Mouse (Mus musculus) midbrain, embryonic 12.5 days (tissue): ENCODE measurements around the gene Igsf8. TPM values are rescaled to one million over a fixed set of nuclear protein-coding genes. Genes with fewer than 3 reads are reported as not detected.
A peak's percentile ranks its signal among the peaks of the same experiment; 100 is the strongest.

Source experiments
- ATAC-seq: fragments of 200-750 bp; cut with Nextera tagmentation; 2 replicates; pipeline ENCODE4 v1.8.0; 2017; ENCODE audit warnings: low read depth, moderate TSS enrichment, moderate library complexity; ENCODE audit not compliant: low FRiP score
- H3K27ac ChIP-seq: fragments of 300-500 bp; sonication (generic); replicated peaks from 2 replicates; pipeline ENCODE4 v1.5.1; 2016; ENCODE audit warnings: mild to moderate bottlenecking
- H3K27me3 ChIP-seq: fragments of 300-500 bp; sonication (generic); 2 replicates; pipeline ENCODE4 v1.6.1; 2016; ENCODE audit warnings: mild to moderate bottlenecking
- H3K36me3 ChIP-seq: fragments of 300-500 bp; sonication (generic); 2 replicates; pipeline ENCODE4 v1.6.1; 2016
- H3K4me1 ChIP-seq: fragments of 300-500 bp; sonication (generic); 2 replicates; pipeline ENCODE4 v1.6.1; 2016
- H3K4me2 ChIP-seq: fragments of 300-500 bp; sonication (generic); replicated peaks from 2 replicates; pipeline ENCODE4 v1.6.1; 2016; ENCODE audit warnings: mild to moderate bottlenecking, moderate library complexity
- H3K4me3 ChIP-seq: fragments of 300-500 bp; sonication (generic); 2 replicates; pipeline ENCODE4 v1.5.1; 2016; ENCODE audit warnings: mild to moderate bottlenecking
- H3K9ac ChIP-seq: fragments of 300-500 bp; sonication (generic); replicated peaks from 2 replicates; pipeline ENCODE4 v1.6.1; 2016; ENCODE audit warnings: mild to moderate bottlenecking, moderate library complexity
- H3K9me3 ChIP-seq: fragments of 300-500 bp; sonication (generic); 2 replicates; pipeline ENCODE4 v1.6.1; 2016; ENCODE audit warnings: mild to moderate bottlenecking
- WGBS: fragments of 180-500 bp; shearing (Covaris S2); methylation state at CpG from one replicate; pipeline ENCODE4 v1.1.7; 2016; 5-methylcytosine and 5-hydroxymethylcytosine counted together
- polyA plus RNA-seq: library from polyadenylated mRNA; unstranded; fragments of >200 nt; fragmentation: Nextera tagmentation; extraction: Ambion mirVana; gene quantifications from 2 replicates; pipeline ENCODE4 v1.2.1, GENCODE M21; 2016

Gene Igsf8
- polyA plus RNA-seq, 1 experiment from 2014 or later = 106 TPM

DNA sequence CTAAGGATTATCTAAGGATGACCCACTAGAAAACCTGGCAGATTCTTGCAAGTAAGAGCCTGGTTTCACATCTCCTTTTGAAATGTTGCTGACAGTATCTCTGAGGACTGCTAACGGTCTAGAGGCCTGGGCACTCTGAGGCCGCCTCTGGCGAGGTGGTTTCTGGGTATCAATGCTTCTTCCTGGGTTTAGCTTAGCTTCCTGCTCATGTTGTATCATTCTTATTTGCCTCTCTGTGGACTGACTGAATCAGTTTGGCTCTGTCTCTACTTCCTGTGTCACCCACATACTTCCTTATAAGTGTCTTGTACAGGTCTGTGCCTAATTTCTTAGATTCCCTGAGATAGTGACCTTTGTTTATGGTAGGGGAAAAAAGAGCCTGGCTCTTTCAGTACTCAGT is 15.7 kb downstream of the Igsf8 start:
- Histone ChIP-seq H3K9ac (no peak overlapping the region), H3K27me3 (peaks cover 7% of the 10 kb centered on the region), H3K4me2 (no peak overlapping the region), H3K4me3 (no peak overlapping the region), H3K4me1 (no peaks in the 10 kb centered on the region), H3K9me3 (no peaks in the 10 kb centered on the region), H3K36me3 (no peaks in the 10 kb centered on the region), H3K27ac (no peak overlapping the region)
- no peak for ATAC-seq
- WGBS = 82% methylated on average over 3 of the region's 3 CpGs

DNA sequence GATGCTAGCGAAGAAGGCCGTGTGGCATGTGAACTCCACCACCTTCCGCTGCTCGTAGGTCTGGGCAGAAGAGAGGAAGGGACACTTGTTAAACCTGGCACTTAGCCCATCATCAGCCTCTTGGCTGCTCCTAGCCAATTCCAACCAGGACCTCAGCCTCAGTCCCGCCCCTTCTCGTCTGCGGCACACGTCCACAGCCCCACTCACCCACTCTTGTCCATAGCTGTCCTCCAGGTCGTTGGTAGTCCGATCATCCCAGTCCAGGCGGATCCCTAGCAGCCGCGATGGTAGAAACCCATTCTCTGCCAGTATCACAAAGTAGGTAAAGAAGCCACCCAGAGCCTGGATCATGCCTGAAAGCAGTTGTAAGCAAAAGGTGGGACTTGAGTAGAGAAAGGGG is 16.9 kb downstream of the Igsf8 start:
- no peak for ATAC-seq
- Histone ChIP-seq H3K9ac (no peak overlapping the region), H3K27ac (no peak overlapping the region), H3K36me3 (no peaks in the 10 kb centered on the region), H3K4me2 (no peak overlapping the region), H3K4me1 (no peaks in the 10 kb centered on the region), H3K27me3 (peaks cover 3% of the 10 kb centered on the region), H3K4me3 (no peak overlapping the region), H3K9me3 (no peaks in the 10 kb centered on the region)
- 94% methylated on average over 13 of the region's 13 CpGs for WGBS

DNA sequence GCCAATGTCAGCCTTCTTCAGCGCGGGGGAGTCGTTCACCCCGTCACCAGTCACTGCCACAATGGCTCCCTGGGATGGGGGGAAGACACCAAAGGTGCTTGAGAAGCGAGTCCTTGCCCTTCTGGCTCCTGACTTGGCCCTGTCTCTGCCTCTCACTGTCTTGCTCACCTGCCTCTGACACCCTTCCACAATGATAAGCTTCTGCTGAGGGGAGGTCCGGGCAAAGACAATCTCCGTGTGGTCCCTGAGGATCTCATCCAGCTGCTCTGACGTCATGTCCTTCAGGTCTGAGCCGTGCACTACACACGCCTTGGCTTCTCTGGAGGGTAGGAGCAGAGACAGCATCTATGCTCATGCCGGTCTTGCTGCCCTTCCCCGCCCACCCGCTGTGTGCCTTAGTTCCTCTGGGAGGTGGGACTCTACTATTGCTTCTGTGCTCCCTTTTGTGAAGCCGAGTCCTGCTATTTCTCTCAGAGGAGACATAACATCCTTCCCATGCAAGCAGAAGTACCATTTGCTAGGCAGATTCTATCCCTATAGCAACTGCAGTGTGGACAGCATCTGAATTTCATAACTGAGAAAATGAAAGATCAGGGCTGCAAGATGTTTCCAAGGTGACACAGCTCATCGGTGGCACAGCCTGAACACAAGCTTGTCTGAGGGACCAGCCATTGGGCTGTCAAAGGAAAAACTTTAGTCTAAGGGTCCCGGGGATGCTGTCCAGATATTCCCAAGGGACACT is 18.5 kb downstream of the Igsf8 start:
- H3K27ac ChIP-seq = no peak overlapping the region
- 73% methylated on average over 16 of the region's 16 CpGs for WGBS

DNA sequence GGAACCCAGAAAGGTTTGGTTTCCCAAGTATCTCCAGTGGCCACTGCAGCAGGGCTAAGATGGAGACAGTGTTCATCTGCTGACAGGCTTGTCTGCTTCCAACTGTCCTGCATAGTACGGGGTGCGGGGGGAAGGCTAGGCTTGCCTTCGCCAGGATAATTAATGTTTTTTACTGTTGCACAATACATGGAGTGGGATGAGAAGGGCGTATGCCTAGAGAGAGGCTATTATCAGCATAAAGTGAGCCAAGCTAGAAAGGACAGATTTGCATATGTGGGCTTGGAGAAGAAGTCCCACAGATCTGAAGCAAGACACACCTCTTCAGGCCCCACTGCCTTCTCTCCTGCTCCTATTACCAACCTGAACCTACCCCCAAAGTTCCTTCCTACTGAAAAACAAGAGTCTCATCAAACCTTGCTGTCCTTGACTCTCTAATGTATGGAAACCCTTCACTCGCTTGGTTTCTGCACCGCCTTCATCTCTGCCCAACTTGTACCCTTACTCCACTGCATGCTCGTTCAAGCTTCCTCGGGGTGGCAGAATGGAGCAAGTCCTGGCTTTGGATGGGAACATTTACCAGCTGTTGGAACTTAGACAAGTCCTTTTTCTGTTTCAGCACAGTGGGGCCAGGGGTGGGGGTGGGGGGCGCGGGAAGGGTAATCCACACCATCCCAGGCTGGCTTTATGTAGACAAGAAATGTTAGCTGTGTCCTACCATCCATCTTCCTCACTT is 20.2 kb downstream of the Igsf8 start:
- no peak overlapping the region for H3K4me2 ChIP-seq
- H3K9me3 ChIP-seq = no peaks in the 10 kb centered on the region
- H3K27ac ChIP-seq = no peak overlapping the region
- H3K27me3 ChIP-seq = peaks cover 10% of the 10 kb centered on the region; the same call in 1 of the 2 replicates
- no peak overlapping the region for H3K4me3 ChIP-seq
- no peaks in the 10 kb centered on the region for H3K36me3 ChIP-seq
- H3K4me1 ChIP-seq = no peaks in the 10 kb centered on the region
- 90% methylated on average over 10 of the region's 10 CpGs for WGBS
- no peak for ATAC-seq
- no peak overlapping the region for H3K9ac ChIP-seq

More for the DNA sequence above, 18.5 kb downstream of the Igsf8 start:
- no peak for ATAC-seq
- Histone ChIP-seq H3K9ac (no peak overlapping the region), H3K9me3 (no peaks in the 10 kb centered on the region), H3K36me3 (no peaks in the 10 kb centered on the region), H3K4me2 (no peak overlapping the region), H3K4me3 (no peak overlapping the region), H3K27me3 (peaks cover 6% of the 10 kb centered on the region; the same call in 1 of the 2 replicates), H3K4me1 (no peaks in the 10 kb centered on the region)

DNA sequence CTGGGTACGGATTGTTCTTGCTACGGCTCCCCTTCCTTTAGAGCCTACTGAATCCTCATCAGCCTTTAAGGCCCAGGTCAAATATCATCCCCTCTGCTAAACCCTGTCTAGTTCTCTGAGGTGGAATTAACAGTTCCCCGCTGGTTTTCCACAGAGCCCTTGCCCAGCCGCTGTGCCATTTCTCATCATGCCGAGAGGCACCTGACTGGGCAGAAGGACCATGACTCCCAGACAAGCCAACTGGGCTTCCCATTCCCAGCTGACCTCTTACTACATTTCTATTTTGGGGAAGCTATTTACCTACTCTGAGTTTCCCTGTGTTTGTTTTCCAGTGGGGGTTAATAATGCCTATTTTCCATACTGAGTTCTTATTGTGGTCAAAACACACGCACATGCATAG is 21.6 kb downstream of the Igsf8 start:
- no peak for ATAC-seq
- WGBS = 85% methylated on average over 6 of the region's 6 CpGs
- Histone ChIP-seq H3K9ac (no peak overlapping the region), H3K36me3 (no peaks in the 10 kb centered on the region), H3K9me3 (no peaks in the 10 kb centered on the region), H3K4me1 (no peaks in the 10 kb centered on the region), H3K4me2 (no peak overlapping the region), H3K4me3 (no peak overlapping the region), H3K27ac (no peak overlapping the region), H3K27me3 (peaks cover 10% of the 10 kb centered on the region; the same call in 1 of the 2 replicates)

DNA sequence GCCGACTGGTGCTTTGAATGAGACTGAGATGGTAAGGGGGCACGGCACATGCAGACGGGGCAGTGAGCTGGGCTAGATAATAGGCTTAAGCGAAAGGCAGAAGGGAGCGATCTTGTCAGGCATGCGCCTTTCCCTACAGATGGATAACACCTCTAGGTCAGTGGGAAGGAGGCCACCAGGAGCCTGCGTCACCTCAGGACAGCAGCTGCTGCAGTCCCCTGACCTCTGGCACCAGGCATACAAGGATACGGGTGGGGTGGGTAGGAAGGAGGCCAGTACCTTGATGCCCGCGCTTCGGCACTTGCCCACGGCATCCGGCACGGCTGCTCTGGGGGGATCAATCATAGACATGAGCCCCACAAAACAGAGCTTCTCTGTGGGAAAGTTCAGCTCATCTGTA is 22.8 kb downstream of the Igsf8 start:
- ATAC-seq = no peak
- peaks cover 10% of the 10 kb centered on the region; the same call in 1 of the 2 replicates for H3K27me3 ChIP-seq
- WGBS = 86% methylated on average over 14 of the region's 14 CpGs
- no peak overlapping the region for H3K4me2 ChIP-seq
- no peak overlapping the region for H3K27ac ChIP-seq
- H3K4me1 ChIP-seq = no peaks in the 10 kb centered on the region
- no peak overlapping the region for H3K9ac ChIP-seq
- H3K4me3 ChIP-seq = no peak overlapping the region
- H3K9me3 ChIP-seq = no peaks in the 10 kb centered on the region
- H3K36me3 ChIP-seq = no peaks in the 10 kb centered on the region

DNA sequence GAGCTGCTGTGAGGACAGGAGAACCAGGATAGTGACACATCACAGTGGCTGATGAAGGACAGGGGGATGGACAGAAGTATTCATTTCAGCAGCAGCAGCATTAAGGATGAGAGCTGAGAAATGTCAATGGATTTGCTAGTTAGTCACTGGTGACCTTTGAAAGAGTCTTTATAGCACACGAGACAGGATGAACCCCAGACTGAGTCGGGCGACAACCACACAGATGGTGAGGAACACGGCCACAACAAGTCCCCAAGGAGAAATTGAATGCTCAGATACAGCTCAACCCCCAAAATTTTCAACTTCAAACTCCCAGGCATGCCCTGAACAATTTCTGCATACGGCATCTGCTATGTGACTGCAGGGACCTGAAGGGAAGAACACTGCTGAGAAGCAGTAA is 25.3 kb downstream of the Igsf8 start:
- Histone ChIP-seq H3K36me3 (no peaks in the 10 kb centered on the region), H3K4me1 (no peaks in the 10 kb centered on the region), H3K4me3 (no peak overlapping the region), H3K4me2 (no peak overlapping the region), H3K9me3 (no peaks in the 10 kb centered on the region), H3K27ac (no peak overlapping the region), H3K27me3 (peaks cover 10% of the 10 kb centered on the region; the same call in 1 of the 2 replicates), H3K9ac (no peak overlapping the region)
- 85% methylated on average over 5 of the region's 5 CpGs for WGBS
- ATAC-seq = no peak

DNA sequence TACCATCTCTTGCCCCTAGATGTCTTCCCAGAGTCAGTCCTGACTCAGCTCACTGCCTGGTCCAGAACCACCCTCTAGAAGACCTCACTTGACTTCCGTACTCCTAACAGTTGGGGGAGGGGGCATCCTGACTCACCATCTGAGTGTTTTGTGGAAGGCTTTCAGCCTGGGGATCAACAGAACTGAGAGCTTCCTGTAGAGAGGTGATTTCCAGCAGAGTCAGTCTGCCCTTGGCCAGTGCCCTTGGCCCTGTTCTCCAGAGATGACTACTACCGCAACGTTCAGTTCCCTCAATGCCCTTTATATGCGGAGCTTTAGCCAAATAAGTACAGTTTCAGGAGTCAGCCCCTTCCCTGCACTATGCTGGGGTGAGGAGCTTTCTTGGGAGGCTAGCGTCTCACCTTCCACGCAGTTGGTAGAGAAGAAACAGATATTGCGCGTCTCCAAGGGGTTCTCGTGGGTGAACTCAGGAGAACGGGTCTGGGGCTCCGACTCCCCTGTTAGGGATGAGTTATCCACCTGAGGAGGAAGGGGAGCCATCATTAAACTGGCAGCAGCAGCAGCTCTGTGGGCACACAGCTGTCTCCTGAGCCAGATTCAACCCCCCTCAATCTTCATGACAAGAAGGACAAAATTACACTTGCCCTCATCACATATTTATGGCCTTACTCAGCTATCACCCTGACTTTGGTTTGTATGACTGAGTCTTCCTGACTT is 27.6 kb downstream of the Igsf8 start:
- no peak overlapping the region for H3K27ac ChIP-seq
- H3K4me2 ChIP-seq = no peak overlapping the region
- ATAC-seq = no peak
- H3K27me3 ChIP-seq = peaks cover 10% of the 10 kb centered on the region
- WGBS = 90% methylated on average over 11 of the region's 11 CpGs
- no peaks in the 10 kb centered on the region for H3K9me3 ChIP-seq
- H3K36me3 ChIP-seq = no peaks in the 10 kb centered on the region
- H3K4me1 ChIP-seq = no peaks in the 10 kb centered on the region
- H3K4me3 ChIP-seq = no peak overlapping the region
- H3K9ac ChIP-seq = no peak overlapping the region

DNA sequence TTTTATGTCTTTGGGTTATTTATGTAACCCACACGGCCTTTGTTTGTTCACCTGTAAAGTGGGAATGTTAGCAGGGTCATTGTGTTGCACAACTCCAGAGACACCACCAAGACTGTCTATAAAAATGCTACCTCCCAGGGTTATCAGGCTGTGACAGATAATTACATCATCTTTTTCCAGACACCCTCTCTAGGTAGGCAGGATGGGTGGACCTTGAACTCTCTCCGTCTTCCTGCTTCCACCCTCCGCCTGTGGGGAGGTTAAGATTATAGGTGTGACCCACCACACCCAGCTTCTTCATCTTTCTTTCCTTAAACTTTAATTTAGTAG is 28.1 kb downstream of the Igsf8 start:
- 92% methylated on average over 3 of the region's 3 CpGs for WGBS
- Histone ChIP-seq H3K4me2 (no peak overlapping the region), H3K4me1 (peaks cover under 1% of the 10 kb centered on the region; the same call in 1 of the 2 replicates), H3K27me3 (peaks cover 6% of the 10 kb centered on the region), H3K9ac (no peak overlapping the region), H3K27ac (no peak overlapping the region), H3K36me3 (no peaks in the 10 kb centered on the region), H3K4me3 (no peak overlapping the region), H3K9me3 (no peaks in the 10 kb centered on the region)
- ATAC-seq = no peak

DNA sequence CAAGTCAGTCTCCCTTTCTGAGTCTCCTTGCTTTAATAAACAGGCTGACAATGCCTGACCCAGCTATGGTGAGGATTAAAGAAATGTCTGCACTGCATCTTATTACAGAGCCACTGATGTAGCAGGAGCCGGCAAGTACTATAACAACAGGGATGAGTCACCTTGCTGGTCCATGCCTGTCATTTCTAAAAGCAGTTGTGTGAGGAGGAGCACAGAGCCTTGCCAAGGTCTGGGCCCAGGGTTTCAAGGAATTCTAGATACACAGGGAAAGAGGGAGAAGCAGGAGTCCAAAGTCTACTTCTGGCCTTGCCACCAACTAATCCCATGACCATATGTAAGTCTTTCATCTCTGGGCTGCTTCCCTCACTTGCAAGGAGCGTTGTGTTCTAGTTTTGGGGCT is 31.4 kb downstream of the Igsf8 start:
- H3K9me3 ChIP-seq = no peaks in the 10 kb centered on the region
- H3K4me2 ChIP-seq = no peak overlapping the region
- no peak overlapping the region for H3K9ac ChIP-seq
- H3K27ac ChIP-seq = no peak overlapping the region
- 91% methylated on average over 2 of the region's 2 CpGs for WGBS
- peaks cover 30% of the 10 kb centered on the region for H3K4me1 ChIP-seq
- peaks cover 13% of the 10 kb centered on the region; the same call in 1 of the 2 replicates for H3K27me3 ChIP-seq
- ATAC-seq = no peak
- H3K4me3 ChIP-seq = no peak overlapping the region
- H3K36me3 ChIP-seq = no peaks in the 10 kb centered on the region

DNA sequence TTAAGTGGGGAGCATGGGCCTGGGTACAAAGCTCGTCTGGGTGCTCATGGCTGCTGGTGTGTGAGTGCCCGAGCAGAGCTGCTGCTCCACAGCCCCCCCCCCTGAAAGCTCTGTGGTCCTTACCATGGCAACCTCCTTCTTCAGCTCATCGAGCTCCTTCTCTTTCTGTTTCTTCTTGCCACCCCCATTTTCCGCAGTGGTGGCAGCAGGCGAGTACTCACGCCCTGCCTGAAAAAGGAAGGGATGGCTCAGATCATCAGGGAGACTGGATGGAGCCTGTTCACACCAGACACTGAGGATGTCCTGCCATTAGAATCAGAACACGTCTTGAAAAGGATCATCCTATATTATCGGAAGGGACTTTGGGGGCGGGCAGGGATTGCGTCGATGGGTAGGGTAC is 32.0 kb downstream of the Igsf8 start:
- Histone ChIP-seq H3K36me3 (no peaks in the 10 kb centered on the region), H3K27me3 (peaks cover 13% of the 10 kb centered on the region; the same call in 1 of the 2 replicates), H3K4me2 (no peak overlapping the region), H3K4me3 (no peak overlapping the region), H3K27ac (no peak overlapping the region), H3K9me3 (no peaks in the 10 kb centered on the region), H3K9ac (no peak overlapping the region), H3K4me1 (peaks cover 35% of the 10 kb centered on the region)
- no peak for ATAC-seq
- 95% methylated on average over 11 of the region's 11 CpGs for WGBS

DNA sequence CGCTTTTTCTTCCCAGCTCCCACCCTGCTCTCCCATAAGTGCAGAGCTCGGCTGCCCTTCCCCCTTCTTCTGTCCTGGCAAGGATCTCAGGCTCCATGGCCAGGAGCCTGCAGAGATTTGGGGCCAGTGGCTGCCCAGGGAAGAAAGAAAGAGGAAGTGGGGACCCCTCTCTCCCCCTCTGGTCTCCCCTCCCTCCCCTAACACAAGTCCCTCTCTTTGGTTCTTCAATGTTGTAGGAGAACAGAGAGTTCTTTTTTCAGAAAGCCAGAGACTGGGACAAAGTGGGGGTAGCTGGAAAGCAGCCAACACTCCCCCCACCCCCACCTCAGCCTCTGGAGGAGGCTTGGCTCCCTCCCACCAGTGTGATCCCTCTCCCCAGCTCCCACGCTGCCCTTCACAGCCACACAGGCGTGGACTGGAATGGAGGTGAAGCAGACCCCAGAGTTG is 34.3 kb downstream of the Igsf8 start:
- peaks cover 33% of the 10 kb centered on the region for H3K27me3 ChIP-seq
- H3K4me3 ChIP-seq = no peak overlapping the region
- peaks cover 35% of the 10 kb centered on the region for H3K4me1 ChIP-seq
- no peak overlapping the region; the same call in 1 of the 2 replicates for H3K9ac ChIP-seq
- WGBS = 54% methylated on average over 4 of the region's 4 CpGs
- ATAC-seq = peak; percentile 55
- H3K36me3 ChIP-seq = no peaks in the 10 kb centered on the region
- H3K4me2 ChIP-seq = no peak overlapping the region
- H3K9me3 ChIP-seq = no peaks in the 10 kb centered on the region
- H3K27ac ChIP-seq = 0 out of 2 replicates have a peak overlapping the region, but pooled peaks have one; percentile 4
